Mouse (Mus musculus) olfactory bulb, adult 2 months (tissue): Measurements from ENCODE around the gene Rnf130.

Experiments used
- CTCF ChIP-seq: fragments of 200-500 bp; IDR thresholded peaks from 2 replicates; pipeline ENCODE4 v1.5.1; 2012; ENCODE audit warnings: low read depth, mild to moderate bottlenecking, low read length, moderate library complexity; ENCODE audit not compliant: insufficient read depth
- POLR2A ChIP-seq: fragments of 200-500 bp; IDR thresholded peaks from 2 replicates; pipeline ENCODE4 v1.6.1; 2012; ENCODE audit warnings: mild to moderate bottlenecking, low read depth, low read length, moderate library complexity; ENCODE audit not compliant: insufficient read depth

GRCm38 (mm10) chr11:49980681-49981235, 44.4 kb upstream of the Rnf130 start:
- no peak for TF ChIP-seq POLR2A
- TF ChIP-seq CTCF = no peak
